Mouse (Mus musculus): ENCODE results near the gene Gm6812. TPM values are rescaled to one million over a fixed set of nuclear protein-coding genes. Genes with fewer than 3 reads are reported as not detected.
"Not testable (repeated sequence)": the region's sequence is repeated elsewhere in the genome, so short reads cannot be mapped to it uniquely, and the experiment has no call there.

Gm6812 gene
- polyA plus RNA-seq (2014; fragmentation: Nextera tagmentation; extraction: Ambion mirVana), result not detected in 2 replicates

GRCm38 (mm10) chrX:68892953-68893352, at the start of gene Gm6812:
Gene Gm6812, minus strand, starts transcription at chrX:68893053.
- DNase-seq; H3K4me2 ChIP-seq; ATAC-seq (ENCODE audit: insufficient read depth); H3K27me3 ChIP-seq (ENCODE audit: insufficient read depth, low read length); H3K9ac ChIP-seq; H3K9me3 ChIP-seq (ENCODE audit: low read depth, low read length); H3K36me3 ChIP-seq (ENCODE audit: insufficient read depth); H3K4me1 ChIP-seq (ENCODE audit: insufficient read depth); H3K27ac ChIP-seq (ENCODE audit: low read depth); H3K4me3 ChIP-seq (ENCODE audit: low read depth, low read length): not testable (repeated sequence)
- 54% methylated on average over 4 of the region's 5 CpGs for WGBS

GRCm38 (mm10) chrX:68865145-68865544, 27.7 kb downstream of the Gm6812 start:
- H3K27ac ChIP-seq (ENCODE audit: low read depth), result no peak overlapping the region
- H3K4me1 ChIP-seq (ENCODE audit: insufficient read depth), result no peaks in the 10 kb centered on the region
- no peak for ATAC-seq (ENCODE audit: insufficient read depth)
- no peak for DNase-seq
- H3K9me3 ChIP-seq (ENCODE audit: low read depth, low read length), result no peaks in the 10 kb centered on the region
- H3K9ac ChIP-seq, result no peak overlapping the region
- 29% methylated on average over 2 of the region's 2 CpGs for WGBS
- no peak overlapping the region for H3K4me2 ChIP-seq
- no peaks in the 10 kb centered on the region for H3K27me3 ChIP-seq (ENCODE audit: insufficient read depth, low read length)
- no peak overlapping the region for H3K4me3 ChIP-seq (ENCODE audit: low read depth, low read length)
- no peak for TF ChIP-seq CTCF (IDR thresholded peaks at IDR 0.05; ENCODE audit: low read depth)
- no peaks in the 10 kb centered on the region for H3K36me3 ChIP-seq (ENCODE audit: insufficient read depth)

Other genes starting within 250 kb of the Gm6812 start
- 61.3 and 62.6 TPM in 2 replicates for gene Fmr1, start 214.5 kb downstream of the Gm6812 start, polyA plus RNA-seq (2014; fragmentation: Nextera tagmentation; extraction: Ambion mirVana)
- gene Fmr1nb, start 131.2 kb downstream of the Gm6812 start, polyA plus RNA-seq (2014; fragmentation: Nextera tagmentation; extraction: Ambion mirVana), result 0.30 TPM in 1 of 2 replicates, not detected in the other
- 3.3 and 4.1 TPM in 2 replicates for gene Gm14698, start 72.0 kb downstream of the Gm6812 start, polyA plus RNA-seq (2014; fragmentation: Nextera tagmentation; extraction: Ambion mirVana)